Mouse (Mus musculus) heart, embryonic 15.5 days (tissue): ENCODE measurements at regions not wholly inside any gene's neighbourhood (a gene's known extent, or its start where the extent isn't known, plus 50 kb on each side); places are given as distances from the start of the nearest gene placed in this dataset.

Experiments used
- ATAC-seq: fragments of 200-750 bp; cut with Nextera tagmentation; replicated peaks from 2 replicates; pipeline ENCODE4 v1.8.0; 2017; ENCODE audit warnings: low read depth, moderate TSS enrichment; ENCODE audit not compliant: insufficient number of reproducible peaks, insufficient read depth, low FRiP score
- H3K27ac ChIP-seq: fragments of 300-500 bp; sonication (generic); 2 replicates; pipeline ENCODE4 v1.5.1; 2015; ENCODE audit warnings: mild to moderate bottlenecking, inconsistent platforms
- H3K27me3 ChIP-seq: fragments of 300-500 bp; sonication (generic); 2 replicates; pipeline ENCODE4 v1.6.1; 2015; ENCODE audit warnings: inconsistent platforms
- H3K36me3 ChIP-seq: fragments of 300-500 bp; sonication (generic); 2 replicates; pipeline ENCODE4 v1.6.1; 2015; ENCODE audit warnings: mild to moderate bottlenecking, inconsistent platforms
- H3K4me1 ChIP-seq: fragments of 300-500 bp; sonication (generic); replicated peaks from 2 replicates; pipeline ENCODE4 v1.6.1; 2015; ENCODE audit warnings: inconsistent platforms
- H3K4me2 ChIP-seq: fragments of 300-500 bp; sonication (generic); 2 replicates; pipeline ENCODE4 v1.6.1; 2015; ENCODE audit warnings: inconsistent platforms, mild to moderate bottlenecking, moderate library complexity
- H3K4me3 ChIP-seq: fragments of 300-500 bp; sonication (generic); 2 replicates; pipeline ENCODE4 v1.5.1; 2015; ENCODE audit warnings: mild to moderate bottlenecking, inconsistent platforms
- H3K9ac ChIP-seq: fragments of 300-500 bp; sonication (generic); 2 replicates; pipeline ENCODE4 v1.6.1; 2015; ENCODE audit warnings: mild to moderate bottlenecking, inconsistent platforms
- H3K9me3 ChIP-seq: fragments of 300-500 bp; sonication (generic); replicated peaks from 2 replicates; pipeline ENCODE4 v1.6.1; 2016; ENCODE audit warnings: inconsistent platforms
- WGBS: fragments of 180-500 bp; shearing (Covaris S2); methylation state at CpG from one replicate; pipeline ENCODE4 v1.1.7; 2015; ENCODE audit warnings: mixed read lengths; 5-methylcytosine and 5-hydroxymethylcytosine counted together

DNA sequence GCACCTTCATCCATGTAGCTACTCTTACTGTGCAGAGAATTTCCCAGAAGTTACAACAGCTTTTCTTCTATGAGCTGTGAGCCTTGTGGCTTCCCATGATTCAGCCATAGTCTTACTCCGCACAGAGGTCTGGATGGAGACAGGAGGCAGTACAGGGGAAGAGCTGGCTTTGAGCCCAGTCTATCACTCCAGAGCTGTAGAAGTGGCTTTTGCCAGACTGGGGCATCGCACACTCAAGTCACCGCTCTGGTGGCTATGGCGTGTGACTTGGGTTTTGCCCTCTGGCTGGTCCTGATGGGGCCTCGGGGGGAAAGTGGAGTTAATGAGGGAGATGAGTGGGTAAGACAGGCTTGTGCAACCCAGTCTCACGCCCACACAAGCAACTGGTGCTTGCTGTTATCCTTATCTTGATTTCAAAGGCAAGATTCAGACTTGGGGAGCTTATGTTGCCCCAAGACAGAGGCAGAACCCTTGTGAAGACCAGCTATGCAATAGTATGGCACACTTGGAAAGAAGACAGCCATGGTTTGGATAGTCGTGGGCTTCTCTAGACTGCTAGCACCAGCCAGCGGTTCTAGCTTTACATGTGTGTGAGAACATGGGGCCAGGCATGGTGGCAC lies 81.7 kb upstream of the Zfp217 start:
- no peak overlapping the region for H3K27ac ChIP-seq
- ATAC-seq: peak; percentile 43; the same call in 1 of the 2 replicates
- no peak overlapping the region for H3K9ac ChIP-seq
- peaks cover 7% of the 10 kb centered on the region; the same call in 1 of the 2 replicates for H3K4me1 ChIP-seq
- no peak overlapping the region for H3K4me2 ChIP-seq
- no peaks in the 10 kb centered on the region for H3K9me3 ChIP-seq
- no peak overlapping the region for H3K4me3 ChIP-seq
- no peaks in the 10 kb centered on the region for H3K36me3 ChIP-seq
- 58% methylated on average over 8 of the region's 8 CpGs for WGBS
- no peaks in the 10 kb centered on the region for H3K27me3 ChIP-seq

DNA sequence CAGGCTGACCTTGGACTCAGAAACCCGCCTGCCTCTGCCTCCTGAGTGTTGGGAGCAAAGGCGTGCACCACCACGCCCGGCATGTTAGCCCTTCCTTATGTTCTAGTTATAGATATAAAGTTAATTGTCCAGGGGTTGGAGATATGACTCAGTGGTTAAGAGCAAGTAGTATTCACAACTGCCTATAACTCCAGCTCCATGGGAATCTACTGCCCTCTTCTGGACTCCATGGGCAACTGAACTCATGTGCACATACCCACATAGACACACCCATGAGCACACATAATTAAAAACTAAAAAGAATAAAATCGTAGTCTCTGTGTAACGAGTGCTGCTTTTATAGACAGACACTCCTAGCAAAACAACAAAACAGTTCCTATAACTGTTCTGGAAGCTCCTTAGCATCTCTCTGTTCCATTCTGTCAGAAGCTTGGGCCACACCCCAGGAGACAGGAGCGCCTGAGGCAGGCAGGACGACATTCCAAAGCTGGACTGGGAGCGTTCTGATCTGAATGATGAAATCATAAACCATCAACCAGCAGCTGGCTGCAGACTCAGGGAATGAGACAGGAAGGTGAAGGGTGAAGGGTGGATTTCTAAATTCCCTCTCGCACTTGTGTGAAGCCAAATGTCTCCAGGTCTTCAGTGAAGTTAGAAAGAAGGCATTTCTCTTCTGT lies 80.6 kb upstream of the Zfp217 start:
- H3K4me2 ChIP-seq: no peak overlapping the region
- no peaks in the 10 kb centered on the region for H3K9me3 ChIP-seq
- H3K27ac ChIP-seq: no peak overlapping the region
- 90% methylated on average over 10 of the region's 10 CpGs for WGBS
- no peak overlapping the region for H3K4me3 ChIP-seq
- H3K4me1 ChIP-seq: peaks cover 9% of the 10 kb centered on the region
- H3K9ac ChIP-seq: no peak overlapping the region
- H3K27me3 ChIP-seq: no peaks in the 10 kb centered on the region
- no peaks in the 10 kb centered on the region for H3K36me3 ChIP-seq
- no peak for ATAC-seq

DNA sequence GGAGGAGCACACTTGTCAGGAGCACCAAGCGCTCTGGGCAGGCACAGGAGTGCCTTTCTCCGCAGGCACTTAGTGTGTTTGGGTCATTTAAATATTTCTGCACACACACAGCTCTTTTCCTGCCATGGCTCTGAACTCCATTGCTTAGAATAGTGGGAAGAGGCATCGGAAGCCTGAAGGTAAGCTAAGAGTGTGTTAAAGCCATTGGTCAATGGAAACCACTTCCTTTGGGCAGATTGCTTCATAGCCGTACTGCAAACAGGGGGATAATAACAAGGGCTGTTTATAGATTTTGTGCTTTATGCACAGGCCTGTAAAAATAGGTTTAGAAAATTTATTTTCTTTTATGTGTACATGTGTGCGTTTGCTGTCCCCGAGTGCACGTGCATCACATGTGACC lies 76.0 kb upstream of the Zfp217 start:
- H3K9ac ChIP-seq: no peak overlapping the region
- no peak overlapping the region for H3K27ac ChIP-seq
- no peaks in the 10 kb centered on the region for H3K9me3 ChIP-seq
- H3K27me3 ChIP-seq: no peaks in the 10 kb centered on the region
- no peak overlapping the region for H3K4me3 ChIP-seq
- no peak for ATAC-seq
- H3K36me3 ChIP-seq: no peaks in the 10 kb centered on the region
- 75% methylated on average over 7 of the region's 7 CpGs for WGBS
- peaks cover 43% of the 10 kb centered on the region for H3K4me1 ChIP-seq
- H3K4me2 ChIP-seq: no peak overlapping the region

DNA sequence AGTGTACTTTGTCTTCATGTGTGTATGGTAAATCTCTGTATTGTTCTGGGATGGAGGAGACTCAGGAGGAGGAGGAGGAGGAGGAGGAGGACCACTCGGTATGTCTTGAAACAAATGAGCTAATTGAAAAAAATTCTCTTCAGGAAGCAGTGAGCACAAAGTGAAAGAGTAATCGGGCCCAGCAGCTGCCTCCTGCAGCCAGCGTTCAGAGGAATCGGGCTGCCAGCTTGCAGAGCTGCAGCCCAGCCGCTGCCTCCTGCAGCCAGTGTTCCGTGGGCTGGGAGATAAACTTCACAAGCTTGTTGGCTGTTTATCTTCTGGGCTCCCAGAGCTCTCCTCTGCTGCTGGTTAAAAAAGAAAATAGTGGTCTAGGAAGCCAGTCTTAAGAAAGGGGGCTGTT lies 74.9 kb upstream of the Zfp217 start:
- Histone ChIP-seq H3K4me2 (peak overlapping the region; percentile 54), H3K4me3 (peak overlapping the region; percentile 26), H3K9me3 (no peaks in the 10 kb centered on the region), H3K4me1 (peaks cover 52% of the 10 kb centered on the region), H3K27me3 (no peaks in the 10 kb centered on the region), H3K27ac (peak overlapping the region; percentile 77), H3K9ac (0 out of 2 replicates have a peak overlapping the region, but pooled peaks have one; percentile 7), H3K36me3 (no peaks in the 10 kb centered on the region)
- WGBS: 0% methylated on average over 6 of the region's 6 CpGs
- no peak for ATAC-seq

GRCm38 (mm10) chr2:170221994-170222535 lies 74.2 kb upstream of the Zfp217 start:
- ATAC-seq: no peak
- peak overlapping the region; percentile 26 for H3K4me3 ChIP-seq
- 21% methylated on average over 13 of the region's 13 CpGs for WGBS
- peak overlapping the region; percentile 38; the same call in 1 of the 2 replicates for H3K9ac ChIP-seq
- peaks cover 52% of the 10 kb centered on the region for H3K4me1 ChIP-seq
- no peaks in the 10 kb centered on the region for H3K36me3 ChIP-seq
- peak overlapping the region; percentile 54 for H3K4me2 ChIP-seq
- no peaks in the 10 kb centered on the region for H3K9me3 ChIP-seq
- H3K27ac ChIP-seq: peak overlapping the region; percentile 77
- no peaks in the 10 kb centered on the region for H3K27me3 ChIP-seq

- Histone ChIP-seq H3K27me3 (no peaks in the 10 kb centered on the region), H3K27ac (peak overlapping the region; percentile 80), H3K9me3 (no peaks in the 10 kb centered on the region), H3K4me3 (peak overlapping the region; percentile 50), H3K9ac (peak overlapping the region; percentile 51), H3K4me2 (peak overlapping the region; percentile 79), H3K4me1 (peaks cover 52% of the 10 kb centered on the region), H3K36me3 (no peaks in the 10 kb centered on the region)
- under 1% methylated on average over 20 of the region's 20 CpGs for WGBS
- ATAC-seq: no peak; the same call in 1 of the 2 replicates
Measured at GRCm38 (mm10) chr2:170220871-170221369, 73.0 kb upstream of the Zfp217 start.

GRCm38 (mm10) chr2:170220443-170220842 lies 72.5 kb upstream of the Zfp217 start:
- Histone ChIP-seq H3K4me1 (peaks cover 52% of the 10 kb centered on the region), H3K9me3 (no peaks in the 10 kb centered on the region), H3K4me3 (peak overlapping the region; percentile 50), H3K27me3 (no peaks in the 10 kb centered on the region), H3K27ac (peak overlapping the region; percentile 80), H3K36me3 (no peaks in the 10 kb centered on the region), H3K4me2 (peak overlapping the region; percentile 79), H3K9ac (peak overlapping the region; percentile 51)
- WGBS: 4% methylated on average over 11 of the region's 11 CpGs
- no peak for ATAC-seq

DNA sequence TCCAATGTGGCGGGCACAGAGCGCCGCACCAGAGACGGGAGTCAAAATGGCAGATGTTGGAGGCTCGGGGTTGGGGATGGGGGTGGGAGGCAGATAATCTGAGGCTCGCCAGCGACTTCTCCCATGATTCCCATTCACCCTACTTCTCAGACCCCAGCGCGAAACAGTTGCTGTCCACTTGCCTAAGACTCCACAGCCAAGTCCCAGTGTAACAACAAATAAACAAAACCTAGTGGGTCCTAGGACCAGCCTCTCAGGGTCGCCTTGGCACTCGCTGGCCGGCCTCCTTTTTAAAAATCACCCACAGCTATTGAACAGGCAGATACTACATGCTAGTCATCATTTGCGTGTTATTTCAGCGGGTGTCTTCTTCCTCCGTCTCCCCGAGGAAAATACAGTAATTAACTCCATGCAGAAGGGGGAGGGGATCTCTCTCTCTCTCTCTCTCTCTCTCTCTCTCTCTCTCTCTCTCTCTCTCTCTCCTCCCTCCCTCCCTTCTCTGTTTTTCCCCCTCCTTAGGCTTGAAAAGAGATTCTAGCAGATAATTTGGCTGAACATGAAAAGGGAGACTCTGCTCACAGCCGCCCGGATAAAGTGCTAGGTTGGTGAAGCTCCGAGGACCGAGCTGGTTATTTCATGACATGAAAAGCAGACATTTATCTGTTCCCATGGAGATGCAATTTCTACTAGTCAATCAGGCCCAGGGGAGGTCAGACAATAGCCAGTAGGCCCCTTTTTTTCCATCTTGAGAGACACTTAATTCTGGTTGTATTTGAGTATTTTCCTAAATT lies 71.9 kb upstream of the Zfp217 start:
- H3K27me3 ChIP-seq: no peaks in the 10 kb centered on the region
- H3K4me3 ChIP-seq: peak overlapping the region; percentile 50
- no peaks in the 10 kb centered on the region for H3K36me3 ChIP-seq
- peak overlapping the region; percentile 51 for H3K9ac ChIP-seq
- WGBS: 5% methylated on average over 20 of the region's 20 CpGs
- no peaks in the 10 kb centered on the region for H3K9me3 ChIP-seq
- no peak for ATAC-seq
- peaks cover 52% of the 10 kb centered on the region for H3K4me1 ChIP-seq
- peak overlapping the region; percentile 79 for H3K4me2 ChIP-seq
- peak overlapping the region; percentile 80 for H3K27ac ChIP-seq

GRCm38 (mm10) chr2:170219161-170219581 lies 71.3 kb upstream of the Zfp217 start:
- peaks cover 52% of the 10 kb centered on the region for H3K4me1 ChIP-seq
- no peak for ATAC-seq

GRCm38 (mm10) chr2:170218230-170219044 lies 70.5 kb upstream of the Zfp217 start:
- Histone ChIP-seq H3K36me3 (no peaks in the 10 kb centered on the region), H3K4me2 (peak overlapping the region; percentile 79), H3K27me3 (no peaks in the 10 kb centered on the region), H3K9me3 (no peaks in the 10 kb centered on the region), H3K4me1 (peaks cover 49% of the 10 kb centered on the region), H3K4me3 (peak overlapping the region; percentile 50), H3K27ac (peak overlapping the region; percentile 80), H3K9ac (no peak overlapping the region)
- peak; percentile 48; the same call in 1 of the 2 replicates for ATAC-seq
- whole genome bisulfite sequencing: 10% methylated on average over 22 of the region's 22 CpGs

More at GRCm38 (mm10) chr2:170219161-170219581, 71.3 kb upstream of the Zfp217 start:
- no peaks in the 10 kb centered on the region for H3K27me3 ChIP-seq
- peak overlapping the region; percentile 50 for H3K4me3 ChIP-seq
- no peaks in the 10 kb centered on the region for H3K9me3 ChIP-seq
- H3K27ac ChIP-seq: peak overlapping the region; percentile 80
- peak overlapping the region; percentile 79 for H3K4me2 ChIP-seq
- peak overlapping the region; percentile 51 for H3K9ac ChIP-seq
- no peaks in the 10 kb centered on the region for H3K36me3 ChIP-seq
- under 1% methylated on average over 11 of the region's 11 CpGs for WGBS
